Mouse (Mus musculus) MEL (cell line): Measurements from ENCODE around the gene S100a4. TPM values are rescaled to one million over a fixed set of nuclear protein-coding genes. Genes with fewer than 3 reads are reported as not detected.

Experiments
- DNase-seq: peaks from one replicate; pipeline ENCODE4 v3.0.0; 2011; ENCODE audit warnings: low read depth, low spot score
- H3K27ac ChIP-seq: 2 replicates; pipeline ENCODE4 v1.5.1; 2012; ENCODE audit warnings: low read depth, mild to moderate bottlenecking, control low read depth, low read length, moderate library complexity; ENCODE audit not compliant: control insufficient read depth
- H3K27me3 ChIP-seq, 2 experiments: fragments of 150-350 bp in 1 of 2; sonication (generic) in 1 of 2; 2 replicates each; pipeline ENCODE4 v1.6.1; 2012; ENCODE audit warnings: low read length in 2 of 2, mild to moderate bottlenecking in 2 of 2, improper control_type of control experiment in 1 of 2, moderate library complexity in 1 of 2; ENCODE audit not compliant: insufficient read depth in 2 of 2, control insufficient read depth in 1 of 2
- H3K36me3 ChIP-seq, 2 experiments: 2 replicates each; pipeline ENCODE4 v1.6.1; 2012 to 2014; ENCODE audit warnings: low read length in 2 of 2, improper control_type of control experiment in 1 of 2, inconsistent platforms in 1 of 2, mild to moderate bottlenecking in 1 of 2; ENCODE audit not compliant: insufficient read depth in 2 of 2, control insufficient read depth in 1 of 2
- H3K4me1 ChIP-seq, 2 experiments: fragments of 150-350 bp in 1 of 2; sonication (generic) in 1 of 2; 2 replicates each; pipeline ENCODE4 v1.6.1; 2012; ENCODE audit warnings: low read length in 2 of 2, improper control_type of control experiment in 1 of 2, mild to moderate bottlenecking in 1 of 2; ENCODE audit not compliant: insufficient read depth in 2 of 2, control insufficient read depth in 1 of 2
- H3K4me3 ChIP-seq, 2 experiments: fragments of 150-350 bp in 1 of 2; sonication (generic) in 1 of 2; 2 replicates each; pipeline ENCODE4 v1.5.1; 2012; ENCODE audit warnings: low read depth in 2 of 2, low read length in 2 of 2, mild to moderate bottlenecking in 2 of 2, moderate library complexity in 2 of 2, control low read depth in 1 of 2, improper control_type of control experiment in 1 of 2; ENCODE audit not compliant: control insufficient read depth in 1 of 2, insufficient read depth in 1 of 2
- H3K79me2 ChIP-seq: 2 replicates; pipeline ENCODE4 v1.6.1; 2012; ENCODE audit warnings: mild to moderate bottlenecking, low read length, moderate library complexity; ENCODE audit not compliant: control insufficient read depth, poor library complexity, insufficient read depth
- H3K9ac ChIP-seq: 2 replicates; pipeline ENCODE4 v1.6.1; 2012; ENCODE audit warnings: low read depth, mild to moderate bottlenecking, control low read depth, low read length, moderate library complexity; ENCODE audit not compliant: control insufficient read depth, poor library complexity, severe bottlenecking
- H3K9me3 ChIP-seq: fragments of 150-350 bp; sonication (generic); replicated peaks from 2 replicates; pipeline ENCODE4 v1.6.1; 2012; ENCODE audit warnings: mild to moderate bottlenecking, low read length, improper control_type of control experiment, moderate library complexity; ENCODE audit not compliant: insufficient read depth
- CHD1 ChIP-seq: IDR thresholded peaks from 2 replicates; pipeline ENCODE4 v1.6.1; 2012; ENCODE audit warnings: low read depth, mild to moderate bottlenecking, inconsistent platforms, low read length, improper control_type of control experiment
- CHD2 ChIP-seq: IDR thresholded peaks from 2 replicates; pipeline ENCODE4 v1.6.1; 2011; ENCODE audit warnings: low read length, improper control_type of control experiment
- CTCF ChIP-seq, 3 experiments: IDR thresholded peaks in 2 of 3; conservative IDR thresholded peaks in 1 of 3; 2 replicates each; pipeline ENCODE4 v1.5.1; 2011 to 2012; ENCODE audit warnings: low read length in 3 of 3, low read depth in 2 of 3, mild to moderate bottlenecking in 2 of 3, improper control_type of control experiment in 1 of 3, inconsistent platforms in 1 of 3, mixed read lengths in 1 of 3, moderate library complexity in 1 of 3; ENCODE audit not compliant: control insufficient read depth in 1 of 3, insufficient read depth in 1 of 3, poor library complexity in 1 of 3, severe bottlenecking in 1 of 3
- E2F4 ChIP-seq: IDR thresholded peaks from 2 replicates; pipeline ENCODE4 v1.6.1; 2011; ENCODE audit warnings: low read depth, low read length, improper control_type of control experiment, borderline replicate concordance
- EP300 ChIP-seq, 2 experiments: IDR thresholded peaks; 2 replicates each; pipeline ENCODE4 v1.6.1; 2011; ENCODE audit warnings: improper control_type of control experiment in 2 of 2, low read length in 2 of 2, low read depth in 1 of 2, mild to moderate bottlenecking in 1 of 2
- ETS1 ChIP-seq: IDR thresholded peaks from 2 replicates; pipeline ENCODE4 v1.6.1; 2012; ENCODE audit warnings: low read depth, mild to moderate bottlenecking, inconsistent platforms, low read length, improper control_type of control experiment, moderate library complexity
- GABPA ChIP-seq: IDR thresholded peaks from 2 replicates; pipeline ENCODE4 v1.6.1; 2012; ENCODE audit warnings: low read depth, mild to moderate bottlenecking, inconsistent platforms, low read length, improper control_type of control experiment, moderate library complexity
- GATA1 ChIP-seq: IDR thresholded peaks from 2 replicates; pipeline ENCODE4 v1.6.1; 2011; ENCODE audit warnings: low read depth, low read length, improper control_type of control experiment
- HCFC1 ChIP-seq: IDR thresholded peaks from 2 replicates; pipeline ENCODE4 v1.6.1; 2012; ENCODE audit warnings: low read depth, mild to moderate bottlenecking, inconsistent platforms, low read length, improper control_type of control experiment, moderate library complexity
- JUND ChIP-seq: IDR thresholded peaks from 2 replicates; pipeline ENCODE4 v1.6.1; 2011; ENCODE audit warnings: low read depth, mild to moderate bottlenecking, improper control_type of control experiment, low read length
- MAFK ChIP-seq: IDR thresholded peaks from 2 replicates; pipeline ENCODE4 v1.6.1; 2011; ENCODE audit warnings: low read depth, mild to moderate bottlenecking, low read length, improper control_type of control experiment, borderline replicate concordance
- MAX ChIP-seq: IDR thresholded peaks from 2 replicates; pipeline ENCODE4 v1.6.1; 2011; ENCODE audit warnings: low read length, improper control_type of control experiment
- MAZ ChIP-seq: IDR thresholded peaks from 2 replicates; pipeline ENCODE4 v1.6.1; 2012; ENCODE audit warnings: low read depth, mild to moderate bottlenecking, inconsistent platforms, low read length, improper control_type of control experiment
- MEF2A ChIP-seq: IDR thresholded peaks from 2 replicates; pipeline ENCODE4 v1.6.1; 2014; ENCODE audit warnings: low read depth, mild to moderate bottlenecking, inconsistent platforms, low read length, improper control_type of control experiment; ENCODE audit not compliant: poor library complexity, insufficient replicate concordance, severe bottlenecking; ENCODE audit errors: extremely low read depth
- MYB ChIP-seq: IDR thresholded peaks from 2 replicates; pipeline ENCODE4 v1.6.1; 2011; ENCODE audit warnings: mild to moderate bottlenecking, low read depth, low read length, improper control_type of control experiment
- NELFE ChIP-seq: IDR thresholded peaks from 2 replicates; pipeline ENCODE4 v1.6.1; 2011; ENCODE audit warnings: low read depth, low read length, improper control_type of control experiment
- NRF1 ChIP-seq: IDR thresholded peaks from 2 replicates; pipeline ENCODE4 v1.6.1; 2014; ENCODE audit warnings: low read depth, mild to moderate bottlenecking, inconsistent platforms, low read length, improper control_type of control experiment, moderate library complexity; ENCODE audit not compliant: poor library complexity, insufficient read depth, severe bottlenecking
- POLR2AphosphoS2 ChIP-seq: IDR thresholded peaks from 2 replicates; pipeline ENCODE4 v1.6.1; 2011; ENCODE audit warnings: low read length, improper control_type of control experiment
- RAD21 ChIP-seq: IDR thresholded peaks from 2 replicates; pipeline ENCODE4 v1.6.1; 2011; ENCODE audit warnings: mild to moderate bottlenecking, low read depth, low read length, improper control_type of control experiment
- RCOR1 ChIP-seq: IDR thresholded peaks from 2 replicates; pipeline ENCODE4 v1.6.1; 2012; ENCODE audit warnings: low read depth, mild to moderate bottlenecking, inconsistent platforms, low read length, improper control_type of control experiment
- SMC3 ChIP-seq: IDR thresholded peaks from 2 replicates; pipeline ENCODE4 v1.6.1; 2011; ENCODE audit warnings: low read depth, low read length, improper control_type of control experiment
- TAL1 ChIP-seq: IDR thresholded peaks from 2 replicates; pipeline ENCODE4 v1.6.1; 2012; ENCODE audit warnings: mild to moderate bottlenecking, inconsistent platforms, low read length, moderate library complexity, mixed read lengths
- TBP ChIP-seq: IDR thresholded peaks from 2 replicates; pipeline ENCODE4 v1.8.0; 2011; ENCODE audit warnings: low read depth, low read length, improper control_type of control experiment
- TCF12 ChIP-seq: IDR thresholded peaks from 2 replicates; pipeline ENCODE4 v1.6.1; 2014; ENCODE audit warnings: low read depth, mild to moderate bottlenecking, inconsistent platforms, low read length, improper control_type of control experiment, moderate library complexity
- USF1 ChIP-seq: IDR thresholded peaks from 2 replicates; pipeline ENCODE4 v1.6.1; 2014; ENCODE audit warnings: low read depth, mild to moderate bottlenecking, inconsistent platforms, low read length, improper control_type of control experiment, moderate library complexity
- USF2 ChIP-seq, 2 experiments: IDR thresholded peaks; 2 replicates each; pipeline ENCODE4 v1.6.1; 2011 to 2012; ENCODE audit warnings: improper control_type of control experiment in 2 of 2, low read length in 2 of 2, borderline replicate concordance in 1 of 2, inconsistent platforms in 1 of 2, low read depth in 1 of 2, mild to moderate bottlenecking in 1 of 2; ENCODE audit not compliant: insufficient read depth in 1 of 2
- ZC3H11A ChIP-seq: IDR thresholded peaks from 2 replicates; pipeline ENCODE4 v1.6.1; 2012; ENCODE audit warnings: low read depth, mild to moderate bottlenecking, inconsistent platforms, low read length, improper control_type of control experiment
- ZMIZ1 ChIP-seq: IDR thresholded peaks from 2 replicates; pipeline ENCODE4 v1.6.1; 2012; ENCODE audit warnings: low read depth, mild to moderate bottlenecking, inconsistent platforms, low read length, improper control_type of control experiment, moderate library complexity
- ZNF384 ChIP-seq: IDR thresholded peaks from 2 replicates; pipeline ENCODE4 v1.6.1; 2012; ENCODE audit warnings: low read depth, mild to moderate bottlenecking, inconsistent platforms, low read length, improper control_type of control experiment
- polyA plus RNA-seq, 2 experiments: library from polyadenylated mRNA; stranded (reverse) in 1 of 2; unstranded in 1 of 2; fragments of >175 nt in 1 of 2; fragments of >200 nt in 1 of 2; gene quantifications; 2 replicates each; pipeline versions ENCODE4 v1.2.1 to v1.2.4; 2012; ENCODE audit warnings: low replicate concordance in 2 of 2, low read depth in 1 of 2; ENCODE audit not compliant: insufficient read length in 2 of 2, insufficient read depth in 1 of 2, missing spikeins in 1 of 2
- total RNA-seq: library from RNA; depleted of rRNA; stranded (reverse); fragments of 300-350 nt; gene quantifications from 2 replicates; pipeline ENCODE4 v1.2.3, GENCODE M21; 2012; rRNA removed

S100a4 gene
- 0.73 and 0.82 TPM in 2 replicates for total RNA-seq
- 1 to 10 TPM in 1 of 2 experiments, not detected in 1; 2.3 TPM for polyA plus RNA-seq

GRCm38 (mm10) chr3:90603623-90604022 is at the start of gene S100a4:
Gene S100a4 (plus strand): TSS chr3:90603771.
- Histone ChIP-seq H3K27ac (peak within 1 kb of the TSS; percentile 56), H3K4me1 (peaks cover 8 to 25% of the 10 kb centered on the region in 2 experiments), H3K9ac (peak within 1 kb of the TSS; percentile 6), H3K4me3 (no peak within 1 kb of the TSS), H3K36me3 (peaks cover 0 to 19% of the 10 kb centered on the region in 2 experiments; a peak in 2 of 4 replicates), H3K27me3 (no peaks in the 10 kb centered on the region), H3K79me2 (no peaks in the 10 kb centered on the region), H3K9me3 (no peaks in the 10 kb centered on the region)
- peak; percentile 83 for DNase-seq
- TF ChIP-seq ETS1 (peak; percentile 69; the same call in 1 of the 2 replicates), E2F4 (no peak), POLR2AphosphoS2 (no peak), SMC3 (no peak), MAX (no peak), USF2 (IDR thresholded peaks at IDR 0.05; ENCODE audit: borderline replicate concordance in 1 of 2, insufficient read depth in 1 of 2, low read depth in 1 of 2, low read length in 2 of 2) (no peak), TCF12 (peak; percentile 78), RCOR1 (peak; percentile 48; the same call in 1 of the 2 replicates), CHD1 (no peak), JUND (no peak), ZNF384 (peak; percentile 79; the same call in 1 of the 2 replicates), TBP (peak; percentile 65), GATA1 (peak; percentile 62), ZC3H11A (no peak), HCFC1 (no peak), USF1 (no peak), MYB (no peak), ZMIZ1 (no peak), CTCF (IDR thresholded peaks at IDR 0.05 in 2 of 3, conservative IDR thresholded peaks at IDR 0.05 in 1 of 3; ENCODE audit: control insufficient read depth in 1 of 3, insufficient read depth in 1 of 3, low read depth in 2 of 3, low read length in 3 of 3, poor library complexity in 1 of 3, severe bottlenecking in 1 of 3) (no peak), MEF2A (peak; percentile 49; the same call in 1 of the 2 replicates), EP300 (IDR thresholded peaks at IDR 0.05; ENCODE audit: low read depth in 1 of 2, low read length in 2 of 2) (peak; percentile 36 to 70; a peak in 3 of 4 replicates), CHD2 (no peak), MAZ (peak; percentile 55; the same call in 1 of the 2 replicates), MAFK (peak; percentile 43; the same call in 1 of the 2 replicates), NELFE (no peak), RAD21 (no peak), TAL1 (peak; percentile 46; the same call in 1 of the 2 replicates), GABPA (no peak), NRF1 (no peak)
